Comparison of ENCODE assay signal across 8 mouse cellular contexts in the genomic region with DNA sequence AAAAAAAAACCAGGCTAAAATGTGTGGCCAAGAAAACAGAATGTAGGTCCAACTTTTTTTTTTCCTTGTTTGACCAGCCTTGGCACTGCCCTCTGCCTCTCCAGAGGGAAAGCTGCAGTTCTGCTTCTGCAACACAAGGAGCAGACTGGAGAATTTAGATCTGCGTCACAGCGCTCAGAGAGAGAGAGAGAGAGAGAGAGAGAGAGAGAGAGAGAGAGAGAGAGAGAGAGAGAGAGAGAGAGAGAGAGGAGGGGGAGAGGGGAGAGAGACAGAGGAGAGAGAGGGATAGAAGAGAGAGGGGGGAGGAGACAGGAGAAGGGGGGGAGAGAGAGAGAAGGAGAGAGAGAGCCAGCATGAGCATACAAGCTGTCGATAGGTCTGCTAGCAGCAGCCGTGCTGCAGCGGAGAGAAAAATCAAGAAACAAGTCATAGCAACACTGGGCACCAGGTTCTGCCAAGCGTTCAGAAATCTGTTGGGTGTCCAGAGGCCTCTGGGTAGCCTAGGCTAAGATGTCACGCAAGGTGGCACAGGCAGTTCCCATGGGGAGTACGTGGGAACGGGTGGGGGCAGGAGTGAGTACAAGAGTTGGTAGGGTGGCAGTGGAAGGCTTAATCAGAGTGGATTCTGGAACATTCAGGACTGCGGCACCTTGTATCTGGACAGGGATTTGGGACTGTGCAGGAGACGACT.
A peak's percentile ranks its signal among the peaks of the same experiment; 100 is the strongest.
DNase-seq lines count a peak whose midpoint lies in the region; ATAC-seq and TF ChIP-seq lines count a peak whose summit lies in the region.

No protein-coding gene starts in this region.

- peak overlapping the region; percentile 30; the same call in 1 of the 2 replicates for H3K27ac ChIP-seq in forebrain, embryonic 14.5 days (ENCODE audit: low read depth, low read length)
- no peak overlapping the region for H3K27ac ChIP-seq in hindbrain, embryonic 12.5 days
- peak overlapping the region; percentile 75 for H3K27ac ChIP-seq in midbrain, embryonic 15.5 days
- H3K27ac ChIP-seq in testis, adult 2 months (ENCODE audit: control insufficient read depth, insufficient read depth, low read depth, low read length), result peak overlapping the region; percentile 56

- H3K4me3 ChIP-seq in forebrain, embryonic 14.5 days (ENCODE audit: low read depth, low read length), result no peak overlapping the region
- H3K4me3 ChIP-seq in hindbrain, embryonic 12.5 days, result no peak overlapping the region
- H3K4me3 ChIP-seq in midbrain, embryonic 15.5 days, result peak overlapping the region; percentile 19; the same call in 1 of the 2 replicates
- H3K4me3 ChIP-seq in testis, adult 2 months (ENCODE audit: control insufficient read depth, low read depth, low read length), result peak overlapping the region; percentile 13

- peak; percentile 83 for ATAC-seq in forebrain, embryonic 14.5 days
- peak; percentile 39; the same call in 1 of the 2 replicates for ATAC-seq in hindbrain, embryonic 12.5 days (ENCODE audit: low FRiP score)
- ATAC-seq in midbrain, embryonic 15.5 days (replicated peaks), result peak; percentile 85

- no peaks in the 10 kb centered on the region for H3K36me3 ChIP-seq in forebrain, embryonic 14.5 days (ENCODE audit: control insufficient read depth, insufficient read depth, low read length)
- no peaks in the 10 kb centered on the region for H3K36me3 ChIP-seq in hindbrain, embryonic 12.5 days
- no peaks in the 10 kb centered on the region for H3K36me3 ChIP-seq in midbrain, embryonic 15.5 days (replicated peaks)
- no peaks in the 10 kb centered on the region for H3K36me3 ChIP-seq in testis, adult 2 months (ENCODE audit: control insufficient read depth, insufficient read depth, low read length)

- H3K4me1 ChIP-seq in forebrain, embryonic 14.5 days (ENCODE audit: control insufficient read depth, insufficient read depth, low read length), result no peaks in the 10 kb centered on the region
- H3K4me1 ChIP-seq in hindbrain, embryonic 12.5 days, result 0 out of 2 replicates have a peak, but pooled peaks cover 3% of the 10 kb centered on the region
- H3K4me1 ChIP-seq in midbrain, embryonic 15.5 days, result peaks cover 14% of the 10 kb centered on the region
- no peaks in the 10 kb centered on the region for H3K4me1 ChIP-seq in testis, adult 2 months (ENCODE audit: control insufficient read depth, insufficient read depth, low read length)

- peak; percentile 16; the same call in 1 of the 2 replicates for TF ChIP-seq CTCF in testis, adult 2 months (IDR thresholded peaks at IDR 0.05; ENCODE audit: control insufficient read depth, insufficient read depth, insufficient replicate concordance, low read depth, low read length)

- DNase-seq in ES-CJ7 (ENCODE audit: low read depth, low spot score), result peak; percentile 31
- DNase-seq in adrenal gland, postnatal 14 days, result peak; percentile 75
- peak; percentile 78 for DNase-seq in forebrain, embryonic 14.5 days (ENCODE audit: low spot score)
- peak; percentile 78 for DNase-seq in layer of hippocampus, adult 9-11 months
- DNase-seq in natural killer cell, adult 2 months (ENCODE audit: low spot score in 2 of 2), result no peak

- no peak for TF ChIP-seq POLR2A in testis, adult 2 months (IDR thresholded peaks at IDR 0.05; ENCODE audit: control insufficient read depth, low read depth, low read length)

- 67% methylated on average over 11 of the region's 11 CpGs for WGBS in forebrain, embryonic 14.5 days
- 76% methylated on average over 11 of the region's 11 CpGs for WGBS in hindbrain, embryonic 12.5 days
- 55% methylated on average over 11 of the region's 11 CpGs for WGBS in midbrain, embryonic 15.5 days

- peak overlapping the region; percentile 35 for H3K4me2 ChIP-seq in forebrain, embryonic 14.5 days (ENCODE audit: low read length)
- peak overlapping the region; percentile 15; the same call in 1 of the 2 replicates for H3K4me2 ChIP-seq in hindbrain, embryonic 12.5 days (replicated peaks)
- H3K4me2 ChIP-seq in midbrain, embryonic 15.5 days, result peak overlapping the region; percentile 45

- peak overlapping the region; percentile 5; the same call in 1 of the 2 replicates for H3K9ac ChIP-seq in forebrain, embryonic 14.5 days (ENCODE audit: low read length)
- no peak overlapping the region for H3K9ac ChIP-seq in hindbrain, embryonic 12.5 days
- peak overlapping the region; percentile 31; the same call in 1 of the 2 replicates for H3K9ac ChIP-seq in midbrain, embryonic 15.5 days

- H3K27me3 ChIP-seq in forebrain, embryonic 14.5 days (replicated peaks; ENCODE audit: control insufficient read depth, insufficient read depth, low read length), result no peaks in the 10 kb centered on the region
- H3K27me3 ChIP-seq in hindbrain, embryonic 12.5 days, result no peaks in the 10 kb centered on the region
- H3K27me3 ChIP-seq in midbrain, embryonic 15.5 days (replicated peaks), result no peaks in the 10 kb centered on the region
- no peaks in the 10 kb centered on the region for H3K27me3 ChIP-seq in testis, adult 2 months (ENCODE audit: control insufficient read depth, insufficient read depth, low read length)

- no peaks in the 10 kb centered on the region for H3K9me3 ChIP-seq in forebrain, embryonic 14.5 days (replicated peaks; ENCODE audit: control insufficient read depth, low read length)
- H3K9me3 ChIP-seq in hindbrain, embryonic 12.5 days (replicated peaks), result no peaks in the 10 kb centered on the region
- no peaks in the 10 kb centered on the region for H3K9me3 ChIP-seq in midbrain, embryonic 15.5 days

Comparison
In these comparisons a context has a peak if more than half of its experiments do, and no peak if none do; other contexts are left out.
1. DNase-seq: peak in ES-CJ7 (single experiment), adrenal gland, postnatal 14 days (single experiment), forebrain, embryonic 14.5 days (single experiment) and layer of hippocampus, adult 9-11 months (single experiment); none in natural killer cell, adult 2 months (0 of 2).
2. H3K4me3 ChIP-seq: peak in midbrain, embryonic 15.5 days (single experiment) and testis, adult 2 months (single experiment); none in forebrain, embryonic 14.5 days (single experiment) and hindbrain, embryonic 12.5 days (single experiment).
3. Peak in every context shown above with its lines, with median percentiles within 50 percentile points of each other: ATAC-seq and H3K4me2 ChIP-seq.